ENCODE assay signal across 10 mouse cellular contexts in the genomic region with DNA sequence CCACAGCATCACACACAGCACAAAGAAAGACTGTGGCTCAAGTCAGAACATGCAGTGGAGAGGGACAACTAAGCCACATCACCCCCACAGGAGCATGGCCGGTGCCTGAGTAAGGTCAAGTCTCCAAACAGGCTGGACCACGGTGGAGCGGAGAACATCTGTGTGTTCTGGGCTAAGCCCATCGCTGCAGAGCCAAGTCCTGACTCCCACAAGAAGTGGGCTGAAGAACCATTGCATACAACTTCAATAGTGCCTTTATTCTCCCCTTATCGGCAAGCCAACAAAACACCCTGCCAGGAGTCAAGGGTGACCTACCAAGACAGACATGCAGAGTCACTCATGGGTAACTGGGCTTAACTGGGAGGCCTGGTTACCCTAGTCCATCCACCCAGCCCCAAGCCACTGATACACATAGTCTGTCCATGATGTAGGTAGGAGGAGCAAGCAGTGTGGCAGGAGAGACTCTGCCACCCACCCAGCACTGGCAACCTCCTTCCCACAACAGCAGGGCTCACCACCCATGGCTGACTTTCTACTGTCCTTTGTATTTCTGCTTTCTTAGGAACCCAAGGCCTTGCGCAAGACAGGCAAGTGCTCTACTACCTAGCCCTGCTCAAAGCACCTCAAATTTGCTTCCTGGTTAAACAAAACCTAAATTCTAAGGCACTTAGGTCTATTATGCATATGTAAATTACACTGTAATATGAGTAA. TPM values are rescaled to one million over a fixed set of nuclear protein-coding genes. Genes with fewer than 3 reads are reported as not detected.
DNase-seq lines count a peak whose midpoint lies in the region; ATAC-seq and TF ChIP-seq lines count a peak whose summit lies in the region.
"Had no signal": no experiment of that assay in that cellular context is flagged by ENCODE, and none has a peak within 500 bp of the region (broad histone marks: within the 10 kb centered on the region; RNA-seq: fewer than 3 reads in every experiment).

No protein-coding gene starts in this region.

- H3K9me3 ChIP-seq in hindbrain, postnatal 0 days (ENCODE audit: low read length), result no peaks in the 10 kb centered on the region
- H3K9me3 ChIP-seq in hindbrain, embryonic 16.5 days (ENCODE audit: control insufficient read depth, low read length), result no peaks in the 10 kb centered on the region
- no peaks in the 10 kb centered on the region for H3K9me3 ChIP-seq in liver, embryonic 16.5 days (replicated peaks; ENCODE audit: control insufficient read depth, low read length)

- H3K4me2 ChIP-seq in hindbrain, postnatal 0 days (ENCODE audit: low read depth, low read length), result no peak overlapping the region
- no peak overlapping the region for H3K4me2 ChIP-seq in hindbrain, embryonic 16.5 days (ENCODE audit: low read length)
- H3K4me2 ChIP-seq in liver, embryonic 16.5 days (ENCODE audit: low read depth, low read length), result no peak overlapping the region
- H3K4me2 ChIP-seq: neural tube, embryonic 13.5 days had no signal

- WGBS in hindbrain, postnatal 0 days, result 66% methylated on average over 6 of the region's 6 CpGs
- WGBS in hindbrain, embryonic 16.5 days, result 65% methylated on average over 6 of the region's 6 CpGs
- WGBS in liver, embryonic 16.5 days (ENCODE audit: insufficient replicate concordance), result 70% methylated on average over 6 of the region's 6 CpGs
- WGBS in cerebellum, adult 2 months, result 67% methylated on average over 6 of the region's 6 CpGs

- 0 out of 2 replicates have a peak overlapping the region, but pooled peaks have one; percentile 8 for H3K27ac ChIP-seq in hindbrain, postnatal 0 days
- no peak overlapping the region for H3K27ac ChIP-seq in hindbrain, embryonic 16.5 days (ENCODE audit: low read depth, low read length)
- no peak overlapping the region; the same call in 1 of the 2 replicates for H3K27ac ChIP-seq in liver, embryonic 16.5 days (ENCODE audit: low read length)
- no peak overlapping the region for H3K27ac ChIP-seq in cerebellum, adult 2 months (ENCODE audit: insufficient read depth, low read length)
- H3K27ac ChIP-seq: neural tube, embryonic 13.5 days had no signal

- H3K4me3 ChIP-seq in hindbrain, postnatal 0 days (ENCODE audit: low read length), result no peak overlapping the region
- H3K4me3 ChIP-seq in hindbrain, embryonic 16.5 days (ENCODE audit: low read length), result no peak overlapping the region
- H3K4me3 ChIP-seq in C2C12 (ENCODE audit: insufficient read depth, poor library complexity, severe bottlenecking), result no peak overlapping the region
- no peak overlapping the region for H3K4me3 ChIP-seq in liver, embryonic 16.5 days (ENCODE audit: low read depth, low read length)
- H3K4me3 ChIP-seq in cerebellum, adult 2 months (replicated peaks; ENCODE audit: insufficient read depth, low read depth, low read length), result no peak overlapping the region
- H3K4me3 ChIP-seq: neural tube, embryonic 13.5 days had no signal

- TF ChIP-seq CTCF in hindbrain, postnatal 0 days (IDR thresholded peaks at IDR 0.05; ENCODE audit: low read depth), result no peak
- TF ChIP-seq CTCF in C2C12 (IDR thresholded peaks at IDR 0.05; ENCODE audit: control insufficient read depth, insufficient read depth, insufficient read length), result no peak
- no peak for TF ChIP-seq CTCF in cerebellum, adult 2 months (IDR thresholded peaks at IDR 0.05; ENCODE audit: borderline replicate concordance, insufficient read depth, low read depth, low read length)

- DNase-seq in hindbrain, postnatal 0 days (ENCODE audit: low spot score), result no peak
- DNase-seq in R1 (ENCODE audit: low read depth, low spot score), result peak; percentile 69
- no peak for DNase-seq in adrenal gland, adult 18-20 months (ENCODE audit: low spot score in 2 of 2)
- DNase-seq in cerebellum, adult 2 months, result no peak
- no peak for DNase-seq in cerebellum, adult 11 months

- H3K36me3 ChIP-seq in hindbrain, postnatal 0 days (ENCODE audit: insufficient read depth, low read length), result no peaks in the 10 kb centered on the region
- no peaks in the 10 kb centered on the region for H3K36me3 ChIP-seq in hindbrain, embryonic 16.5 days (ENCODE audit: control insufficient read depth, insufficient read depth, low read length)
- peaks cover 3% of the 10 kb centered on the region for H3K36me3 ChIP-seq in C2C12 (ENCODE audit: control insufficient read depth, insufficient read depth)
- no peaks in the 10 kb centered on the region for H3K36me3 ChIP-seq in liver, embryonic 16.5 days (ENCODE audit: control insufficient read depth, insufficient read depth)
- H3K36me3 ChIP-seq: neural tube, embryonic 13.5 days had no signal

- no peaks in the 10 kb centered on the region for H3K27me3 ChIP-seq in hindbrain, postnatal 0 days (ENCODE audit: insufficient read depth, low read length)
- no peaks in the 10 kb centered on the region for H3K27me3 ChIP-seq in hindbrain, embryonic 16.5 days (replicated peaks; ENCODE audit: control insufficient read depth, insufficient read depth, low read length)
- H3K27me3 ChIP-seq in C2C12 (ENCODE audit: control insufficient read depth, insufficient read depth, insufficient read length), result no peaks in the 10 kb centered on the region
- no peaks in the 10 kb centered on the region; the same call in 1 of the 2 replicates for H3K27me3 ChIP-seq in liver, embryonic 16.5 days (ENCODE audit: control insufficient read depth, insufficient read depth, low read depth, low read length)
- H3K27me3 ChIP-seq in cerebellum, adult 2 months (ENCODE audit: control insufficient read depth, insufficient read depth, low read length), result no peaks in the 10 kb centered on the region
- H3K27me3 ChIP-seq: neural tube, embryonic 13.5 days had no signal

- no peak for ATAC-seq in hindbrain, postnatal 0 days
- ATAC-seq in hindbrain, embryonic 16.5 days, result no peak
- peak; percentile 4; the same call in 1 of the 2 replicates for ATAC-seq in liver, embryonic 16.5 days (ENCODE audit: low read depth)

- H3K4me1 ChIP-seq in hindbrain, postnatal 0 days (ENCODE audit: insufficient read depth, low read length), result peaks cover 27% of the 10 kb centered on the region
- H3K4me1 ChIP-seq in hindbrain, embryonic 16.5 days (ENCODE audit: control insufficient read depth, insufficient read depth, low read depth, low read length), result peaks cover 27% of the 10 kb centered on the region
- peaks cover 9% of the 10 kb centered on the region; the same call in 1 of the 2 replicates for H3K4me1 ChIP-seq in liver, embryonic 16.5 days (ENCODE audit: control insufficient read depth, low read depth, low read length)
- peaks cover 34% of the 10 kb centered on the region for H3K4me1 ChIP-seq in cerebellum, adult 2 months (ENCODE audit: control insufficient read depth, insufficient read depth, low read length)

- H3K79me3 ChIP-seq in C2C12 (ENCODE audit: low read depth), result no peaks in the 10 kb centered on the region

- H3K9ac ChIP-seq in hindbrain, postnatal 0 days (replicated peaks; ENCODE audit: low read length), result no peak overlapping the region
- H3K9ac ChIP-seq in hindbrain, embryonic 16.5 days (ENCODE audit: low read depth, low read length), result no peak overlapping the region
- H3K9ac ChIP-seq in liver, embryonic 16.5 days (ENCODE audit: low read depth, low read length), result no peak overlapping the region
- H3K9ac ChIP-seq: neural tube, embryonic 13.5 days had no signal

- no peak for TF ChIP-seq POLR2A in cerebellum, adult 2 months (IDR thresholded peaks at IDR 0.05; ENCODE audit: borderline replicate concordance, insufficient read depth, low read length)

- H3ac ChIP-seq in C2C12 (ENCODE audit: control insufficient read depth, insufficient read length, low read depth), result no peak overlapping the region

- no peaks in the 10 kb centered on the region for H3K79me2 ChIP-seq in C2C12 (ENCODE audit: control insufficient read depth, insufficient read depth)

TF ChIP-seq in C2C12, 6 proteins besides CTCF, POLR2A, EP300 and RAD21:
- TF ChIP-seq MYOG (IDR thresholded peaks at IDR 0.05; ENCODE audit: control insufficient read depth, extremely low read depth, insufficient read length) (no peak), CEBPB (IDR thresholded peaks at IDR 0.05; ENCODE audit: low read depth) (peak; percentile 51), FOSL1 (IDR thresholded peaks at IDR 0.05; ENCODE audit: insufficient read depth, low read length, poor library complexity, severe bottlenecking) (no peak), MYOD1 (IDR thresholded peaks at IDR 0.05; ENCODE audit: control insufficient read depth, insufficient read length, low read depth) (no peak), MAX (IDR thresholded peaks at IDR 0.05) (no peak), USF1 (IDR thresholded peaks at IDR 0.05; ENCODE audit: low read depth) (no peak)

RNA-seq across cellular contexts. Expression of gene Pald1, which starts 8.4 kb away (rescaled TPM):
- total RNA-seq in hindbrain, postnatal 0 days (2014; rRNA removed), result 34.3 and 36.0 TPM in 2 replicates
- 21.7 TPM in 2 replicates for polyA plus RNA-seq in hindbrain, postnatal 0 days (2015; fragmentation: Nextera tagmentation; extraction: Ambion mirVana)
- polyA plus RNA-seq in hindbrain, embryonic 16.5 days (2015; fragmentation: Nextera tagmentation; extraction: Ambion mirVana), result 26.9 and 30.6 TPM in 2 replicates
- 8.9 TPM for polyA plus RNA-seq in C2C12 (2012; fragmentation: generic; extraction: Trizol)
- 6.3 and 6.5 TPM in 2 replicates for polyA plus RNA-seq in liver, embryonic 16.5 days (2015; fragmentation: Nextera tagmentation; extraction: Ambion mirVana)
- 10 to 100 TPM; 17.3 to 31.1 TPM for total RNA-seq in adrenal gland, adult 18-20 months (2021)
- polyA plus RNA-seq in cerebellum, adult 2 months (2012; rRNA removed), result 15.5 and 15.6 TPM in 2 replicates
- total RNA-seq: megakaryocyte-erythroid progenitor cell, adult 5-6 weeks had no signal

RNA-seq across cellular contexts. Expression of gene Nodal, which starts 42.8 kb away (rescaled TPM):
- 0.58 and 1.1 TPM in 2 replicates for total RNA-seq in hindbrain, postnatal 0 days (2014; rRNA removed)
- 0.33 and 0.43 TPM in 2 replicates for polyA plus RNA-seq in hindbrain, postnatal 0 days (2015; fragmentation: Nextera tagmentation; extraction: Ambion mirVana)
- polyA plus RNA-seq in hindbrain, embryonic 16.5 days (2015; fragmentation: Nextera tagmentation; extraction: Ambion mirVana), result 0.24 and 0.56 TPM in 2 replicates
- polyA plus RNA-seq in C2C12 (2012; fragmentation: generic; extraction: Trizol), result not detected
- 0.46 and 0.88 TPM in 2 replicates for polyA plus RNA-seq in liver, embryonic 16.5 days (2015; fragmentation: Nextera tagmentation; extraction: Ambion mirVana)
- not detected for total RNA-seq in adrenal gland, adult 18-20 months (2021)
- 0.68 and 0.97 TPM in 2 replicates for polyA plus RNA-seq in cerebellum, adult 2 months (2012; rRNA removed)
- total RNA-seq: megakaryocyte-erythroid progenitor cell, adult 5-6 weeks had no signal
- polyA plus RNA-seq: neural tube, embryonic 13.5 days had no signal
